Comparison of ENCODE assay signal across 23 mouse cellular contexts in genomic region chr9:124056158-124056709, GRCm38 (mm10). TPM values are rescaled to one million over a fixed set of nuclear protein-coding genes. Genes with fewer than 3 reads are reported as not detected.
DNase-seq lines count a peak whose midpoint lies in the region; ATAC-seq and TF ChIP-seq lines count a peak whose summit lies in the region.
"Had no signal": no experiment of that assay in that cellular context is flagged by ENCODE, and none has a peak within 500 bp of the region (broad histone marks: within the 10 kb centered on the region; RNA-seq: fewer than 3 reads in every experiment).

No protein-coding gene starts in this region.

- 36% methylated on average over 3 of the region's 3 CpGs for WGBS in lung, embryonic 14.5 days

- peak; percentile 49; the same call in 1 of the 2 replicates for TF ChIP-seq EP300 in CH12.LX (IDR thresholded peaks at IDR 0.05; ENCODE audit: low read length)

- H3K79me2 ChIP-seq in CH12.LX (replicated peaks; ENCODE audit: control insufficient read depth, extremely low read depth, insufficient read depth, poor library complexity, severe bottlenecking), result no peaks in the 10 kb centered on the region

- peak; percentile 21 for DNase-seq in lung, embryonic 14.5 days
- DNase-seq in lung, postnatal 4 days, result no peak
- DNase-seq in CH12.LX (ENCODE audit: extremely low read depth), result no peak
- no peak for DNase-seq in frontal cortex, adult 2 months (ENCODE audit: extremely low spot score in 1 of 2, low spot score in 1 of 2)
- no peak for DNase-seq in layer of hippocampus, adult 9-11 months
- no peak for DNase-seq in neural tube, embryonic 10.5 days (ENCODE audit: extremely low spot score, low spot score)
- DNase-seq: adrenal gland, adult 8-10 months; cerebellum, adult 11-12 months; cerebellum, postnatal 25 days; gastrocnemius, adult 2 months; heart, adult 18-20 months; heart, postnatal 36 days; layer of hippocampus, postnatal 36 days; midbrain, embryonic 14.5 days; thymus, postnatal 25 days had no signal

- no peaks in the 10 kb centered on the region for H3K9me3 ChIP-seq in lung, embryonic 14.5 days (ENCODE audit: low read depth, low read length)
- H3K9me3 ChIP-seq in CH12.LX (replicated peaks; ENCODE audit: low read length), result no peaks in the 10 kb centered on the region
- H3K9me3 ChIP-seq: heart, embryonic 13.5 days; limb, embryonic 13.5 days had no signal

- no peak overlapping the region for H3K4me2 ChIP-seq in lung, embryonic 14.5 days
- H3K4me2 ChIP-seq in CH12.LX (ENCODE audit: insufficient read depth, low read depth, poor library complexity, severe bottlenecking), result no peak overlapping the region
- H3K4me2 ChIP-seq: heart, embryonic 13.5 days; limb, embryonic 13.5 days had no signal

- TF ChIP-seq RAD21 in CH12.LX (IDR thresholded peaks at IDR 0.05; ENCODE audit: low read depth, low read length), result no peak

- in situ Hi-C loops in CH12.LX (cut with MboI; ENCODE audit: low pct_ligation_motif_present, low pct_unique_long_range_greater_than_20kb, low sequenced_read_pairs), result no loop called here

- H3K4me1 ChIP-seq in lung, embryonic 14.5 days (ENCODE audit: insufficient read depth), result no peaks in the 10 kb centered on the region
- peaks cover 9 to 33% of the 10 kb centered on the region in 2 experiments for H3K4me1 ChIP-seq in CH12.LX (ENCODE audit: control insufficient read depth in 1 of 2, insufficient read depth in 2 of 2)
- H3K4me1 ChIP-seq: heart, embryonic 13.5 days; limb, embryonic 13.5 days had no signal

- no peak for TF ChIP-seq POLR2A in CH12.LX (IDR thresholded peaks at IDR 0.05; ENCODE audit: low read depth, low read length)

- H3K27me3 ChIP-seq in lung, embryonic 14.5 days (ENCODE audit: insufficient read depth, low read length), result no peaks in the 10 kb centered on the region
- no peaks in the 10 kb centered on the region for H3K27me3 ChIP-seq in CH12.LX (replicated peaks)
- H3K27me3 ChIP-seq: heart, embryonic 13.5 days; limb, embryonic 13.5 days had no signal

- no peak overlapping the region for H3K27ac ChIP-seq in lung, embryonic 14.5 days (ENCODE audit: low read depth)
- H3K27ac ChIP-seq in CH12.LX (ENCODE audit: insufficient read depth, low read depth), result no peak overlapping the region
- H3K27ac ChIP-seq: gastrocnemius, adult 2 months; heart, embryonic 13.5 days; kidney, postnatal 0 days; limb, embryonic 13.5 days had no signal

- dilution Hi-C loops in CH12.LX (cut with MboI; ENCODE audit: extremely low pct_ligation_motif_present, extremely low pct_unique_long_range_greater_than_20kb, low sequenced_read_pairs), result no loop called here

- H3K36me3 ChIP-seq in lung, embryonic 14.5 days (ENCODE audit: insufficient read depth), result no peaks in the 10 kb centered on the region
- no peaks in the 10 kb centered on the region for H3K36me3 ChIP-seq in CH12.LX (replicated peaks in 1 of 2; ENCODE audit: control insufficient read depth in 1 of 2, insufficient read depth in 1 of 2, low read length in 1 of 2)
- H3K36me3 ChIP-seq: heart, embryonic 13.5 days; limb, embryonic 13.5 days had no signal

- no peak for ATAC-seq in lung, embryonic 14.5 days (ENCODE audit: insufficient read depth)
- ATAC-seq in hematopoietic stem cell, adult 5-6 weeks (replicated peaks in 1 of 2; ENCODE audit: insufficient read depth in 1 of 2, low FRiP score in 2 of 2, low TSS enrichment in 1 of 2, low read depth in 1 of 2, poor library complexity in 2 of 2, severe bottlenecking in 2 of 2), result peak; percentile 42 to 74; a peak in 2 of 4 replicates
- peak; percentile 47 for ATAC-seq in megakaryocyte progenitor cell, adult 5-6 weeks (replicated peaks; ENCODE audit: poor library complexity)
- ATAC-seq: hindbrain, embryonic 16.5 days; intestine, postnatal 0 days had no signal

- H3K9ac ChIP-seq in lung, embryonic 14.5 days, result no peak overlapping the region
- H3K9ac ChIP-seq in CH12.LX (ENCODE audit: insufficient read depth, low read depth), result no peak overlapping the region
- H3K9ac ChIP-seq: heart, embryonic 13.5 days; limb, embryonic 13.5 days had no signal

- TF ChIP-seq CTCF in lung, embryonic 14.5 days (IDR thresholded peaks at IDR 0.05; ENCODE audit: low read depth), result no peak
- TF ChIP-seq CTCF in CH12.LX (conservative IDR thresholded peaks at IDR 0.05 in 1 of 2, IDR thresholded peaks at IDR 0.05 in 1 of 2; ENCODE audit: low read depth in 2 of 2, low read length in 2 of 2), result no peak

- H3K4me3 ChIP-seq in lung, embryonic 14.5 days (ENCODE audit: low read depth, low read length), result no peak overlapping the region
- no peak overlapping the region for H3K4me3 ChIP-seq in CH12.LX (replicated peaks in 1 of 3; ENCODE audit: low read depth in 2 of 3, low read length in 2 of 3, poor library complexity in 1 of 3)
- H3K4me3 ChIP-seq: gastrocnemius, adult 2 months; heart, embryonic 13.5 days; limb, embryonic 13.5 days had no signal

TF ChIP-seq in CH12.LX, 34 proteins besides CTCF, POLR2A, EP300 and RAD21:
- no peak for TF ChIP-seq KAT2A (IDR thresholded peaks at IDR 0.05; ENCODE audit: insufficient replicate concordance, low read length)
- TF ChIP-seq TCF12 (IDR thresholded peaks at IDR 0.05; ENCODE audit: low read depth, low read length), result 0 out of 2 replicates have a peak, but pooled peaks have one; percentile 15
- TF ChIP-seq IRF4 (IDR thresholded peaks at IDR 0.05; ENCODE audit: low read depth, low read length), result peak; percentile 40; the same call in 1 of the 2 replicates
- TF ChIP-seq MEF2A (IDR thresholded peaks at IDR 0.05; ENCODE audit: borderline replicate concordance, low read depth, low read length), result peak; percentile 54; the same call in 1 of the 2 replicates
- TF ChIP-seq CHD1 (IDR thresholded peaks at IDR 0.05; ENCODE audit: low read depth, low read length), result peak; percentile 82; the same call in 1 of the 2 replicates
TF ChIP-seq in CH12.LX: peak in this region for 4.

RNA-seq across cellular contexts. Expression of gene Ccr3, which starts 34.5 kb away (rescaled TPM):
- not detected in 2 replicates for polyA plus RNA-seq in lung, embryonic 14.5 days (2014; fragmentation: Nextera tagmentation; extraction: Ambion mirVana)
- total RNA-seq in CH12.LX (2012; rRNA removed) (0.04 TPM in 1 of 2 replicates, not detected in the other), CH12.LX (2014; rRNA removed) (not detected in 2 replicates)
- not detected in 2 replicates for polyA plus RNA-seq in CH12.LX (2012; ENCODE audit: insufficient read length, low read depth)
- total RNA-seq in hematopoietic stem cell, adult 5-6 weeks (2017), result 0.35 and 1.8 TPM in 2 replicates
- total RNA-seq in megakaryocyte progenitor cell, adult 5-6 weeks (2015), result 0.42 and 0.49 TPM in 2 replicates
- 0.42 and 0.57 TPM in 2 replicates for total RNA-seq in megakaryocyte progenitor cell, adult 5-6 weeks (2017)
- 0.04 TPM in 2 replicates for polyA plus RNA-seq in frontal cortex, adult 2 months (2012; rRNA removed)
- total RNA-seq: adrenal gland, adult 8-10 months; gastrocnemius, adult 2 months; heart, adult 18-20 months; heart, postnatal 36 days; layer of hippocampus, postnatal 36 days had no signal
- polyA plus RNA-seq: forebrain, embryonic 11.5 days; hindbrain, embryonic 16.5 days; kidney, postnatal 0 days; midbrain, embryonic 14.5 days had no signal

RNA-seq across cellular contexts. Expression of gene Ccr2, which starts 45.5 kb away (rescaled TPM):
- 6.6 and 7.2 TPM in 2 replicates for polyA plus RNA-seq in lung, embryonic 14.5 days (2014; fragmentation: Nextera tagmentation; extraction: Ambion mirVana)
- not detected in 2 replicates for total RNA-seq in CH12.LX (2012; rRNA removed)
- total RNA-seq in CH12.LX (2014; rRNA removed), result not detected in 2 replicates
- not detected in 2 replicates for polyA plus RNA-seq in CH12.LX (2012; ENCODE audit: insufficient read length, low read depth)
- 11.8 and 23.4 TPM in 2 replicates for total RNA-seq in hematopoietic stem cell, adult 5-6 weeks (2017)
- 75.3 and 101 TPM in 2 replicates for total RNA-seq in megakaryocyte progenitor cell, adult 5-6 weeks (2015)
- total RNA-seq in megakaryocyte progenitor cell, adult 5-6 weeks (2017), result 102 and 119 TPM in 2 replicates
- polyA plus RNA-seq in frontal cortex, adult 2 months (2012; rRNA removed), result 0.30 and 0.32 TPM in 2 replicates

Comparison
In these comparisons a context has a peak if more than half of its experiments do, and no peak if none do; other contexts are left out.
1. RNA of gene Ccr2, which starts 45.5 kb away (total RNA-seq): 75.3 to 119 TPM in megakaryocyte progenitor cell, adult 5-6 weeks and 11.8 to 23.4 TPM in hematopoietic stem cell, adult 5-6 weeks; not detected in CH12.LX; every median in the first group is over 10 times any median in the second.